Mouse (Mus musculus): ENCODE data around the gene Fam102b. TPM values are rescaled to one million over a fixed set of nuclear protein-coding genes. Genes with fewer than 3 reads are reported as not detected.

Gene Fam102b
- 23.6 TPM for polyA plus RNA-seq (2015; fragmentation: Illumina TruSeq; extraction: RNeasy Lipid Tissue Mini Kit (QIAGEN cat#74804); ENCODE audit: low read depth, low replicate concordance)

GRCm38 (mm10) chr3:109027515-109027987 is at the start of gene Fam102b:
Gene Fam102b, minus strand, starts transcription at chr3:109027607.

DNA sequence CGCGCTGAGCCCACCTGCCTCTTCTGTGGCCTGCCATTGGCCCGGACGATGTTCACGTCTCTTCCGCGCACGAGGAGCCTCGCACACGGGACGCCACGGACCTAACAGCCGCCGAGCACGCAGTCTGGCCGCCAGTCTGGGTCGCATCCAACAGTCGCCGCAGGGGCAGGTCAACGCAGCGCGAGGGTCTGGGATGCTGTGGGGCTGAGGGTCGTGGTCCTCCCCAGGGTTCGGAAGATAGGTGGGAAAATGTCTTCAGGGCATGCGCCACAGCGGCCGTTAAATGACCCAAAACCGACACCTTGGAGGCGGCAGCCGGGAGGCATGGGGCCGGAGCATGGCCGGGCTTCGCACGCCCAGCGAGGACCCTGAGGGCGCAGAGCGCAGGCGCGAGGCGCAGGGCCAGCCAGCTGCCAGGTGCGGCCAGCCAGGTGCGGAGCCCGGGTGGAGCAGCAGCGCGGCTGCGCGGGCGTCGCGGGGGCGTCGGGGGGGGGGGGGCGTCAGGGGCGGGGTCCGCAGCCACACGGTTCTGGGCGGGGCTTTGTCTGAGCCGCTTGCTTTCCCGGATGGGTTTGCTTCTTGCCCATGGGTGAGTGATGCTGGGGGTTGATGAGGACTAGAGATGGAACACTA is 87.3 kb downstream of the Fam102b start, which contains the start of gene Gm9857:
TSS of gene Gm9857 (minus strand) at position 445 of the 633 bp plus-strand sequence.

DNA sequence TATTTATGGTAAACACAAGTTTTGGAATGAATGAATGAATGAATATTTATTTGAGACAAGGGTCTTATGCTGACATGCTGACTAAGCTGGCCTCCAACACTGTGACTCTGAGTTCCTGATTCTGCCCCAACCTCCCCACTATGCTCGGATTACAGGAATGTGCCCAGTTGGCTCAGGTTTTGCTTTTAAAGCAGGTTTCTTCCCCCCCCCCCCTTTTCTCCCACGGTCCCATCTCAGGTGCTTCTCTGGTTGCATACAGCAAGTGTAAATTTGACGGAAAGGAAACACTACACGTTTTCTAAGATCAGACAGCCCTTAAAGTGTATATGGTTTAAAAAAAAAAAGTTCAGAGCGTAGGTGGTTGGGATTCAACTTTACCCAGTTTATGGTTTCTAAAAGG is 87.8 kb downstream of the Fam102b start, which contains the start of gene Henmt1:
TSS of gene Henmt1 (plus strand) at position 301 of the 400 bp plus-strand sequence.

Other genes with a start within 250 kb of the Fam102b start
- gene Stxbp3, start 187.1 kb downstream of the Fam102b start, polyA plus RNA-seq (2015; fragmentation: Illumina TruSeq; extraction: RNeasy Lipid Tissue Mini Kit (QIAGEN cat#74804); ENCODE audit: low read depth, low replicate concordance): 30.1 TPM
- not detected for gene Fndc7, start 137.6 kb downstream of the Fam102b start, polyA plus RNA-seq (2015; fragmentation: Illumina TruSeq; extraction: RNeasy Lipid Tissue Mini Kit (QIAGEN cat#74804); ENCODE audit: low read depth, low replicate concordance)
- gene Prpf38b, start 115.9 kb downstream of the Fam102b start, polyA plus RNA-seq (2015; fragmentation: Illumina TruSeq; extraction: RNeasy Lipid Tissue Mini Kit (QIAGEN cat#74804); ENCODE audit: low read depth, low replicate concordance): 52.7 TPM
- gene Henmt1, start 87.7 kb downstream of the Fam102b start, polyA plus RNA-seq (2015; fragmentation: Illumina TruSeq; extraction: RNeasy Lipid Tissue Mini Kit (QIAGEN cat#74804); ENCODE audit: low read depth, low replicate concordance): 2.2 TPM
- gene Gm9857, start 87.2 kb downstream of the Fam102b start, polyA plus RNA-seq (2015; fragmentation: Illumina TruSeq; extraction: RNeasy Lipid Tissue Mini Kit (QIAGEN cat#74804); ENCODE audit: low read depth, low replicate concordance): not detected
- gene Slc25a54, start 52.9 kb upstream of the Fam102b start, polyA plus RNA-seq (2015; fragmentation: Illumina TruSeq; extraction: RNeasy Lipid Tissue Mini Kit (QIAGEN cat#74804); ENCODE audit: low read depth, low replicate concordance): not detected
- 2.4 TPM for gene Slc25a24, start 95.5 kb upstream of the Fam102b start, polyA plus RNA-seq (2015; fragmentation: Illumina TruSeq; extraction: RNeasy Lipid Tissue Mini Kit (QIAGEN cat#74804); ENCODE audit: low read depth, low replicate concordance)